Mouse (Mus musculus): ENCODE measurements around the gene Car14.
"Not testable (repeated sequence)": the region's sequence is repeated elsewhere in the genome, so short reads cannot be mapped to it uniquely, and the experiment has no call there.

The Car14 gene

DNA sequence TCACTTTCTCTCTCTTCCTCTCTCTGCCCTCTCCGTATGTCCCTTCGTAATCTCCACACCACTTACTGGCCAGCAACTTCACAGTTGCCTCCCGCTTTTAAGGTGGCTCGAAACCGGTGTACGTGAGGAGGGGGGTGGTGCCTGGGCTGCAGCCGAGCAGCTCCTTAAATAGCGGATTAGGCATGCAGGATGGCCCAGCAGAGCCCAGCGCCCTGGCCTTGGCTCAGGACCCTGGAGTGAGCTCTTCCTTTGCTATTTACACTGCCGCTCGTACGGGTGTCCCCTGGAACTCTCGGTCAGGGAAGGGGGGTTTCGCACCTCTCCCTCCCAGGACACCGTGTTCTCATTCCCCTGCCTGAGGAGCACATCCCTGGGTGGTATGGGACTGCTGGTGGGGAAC is at the start of gene Car14:
Gene Car14, minus strand, starts transcription at position 124 of the 400 bp plus-strand sequence.
- in situ Hi-C loops (cut with MboI, MseI), result no loop called here

DNA sequence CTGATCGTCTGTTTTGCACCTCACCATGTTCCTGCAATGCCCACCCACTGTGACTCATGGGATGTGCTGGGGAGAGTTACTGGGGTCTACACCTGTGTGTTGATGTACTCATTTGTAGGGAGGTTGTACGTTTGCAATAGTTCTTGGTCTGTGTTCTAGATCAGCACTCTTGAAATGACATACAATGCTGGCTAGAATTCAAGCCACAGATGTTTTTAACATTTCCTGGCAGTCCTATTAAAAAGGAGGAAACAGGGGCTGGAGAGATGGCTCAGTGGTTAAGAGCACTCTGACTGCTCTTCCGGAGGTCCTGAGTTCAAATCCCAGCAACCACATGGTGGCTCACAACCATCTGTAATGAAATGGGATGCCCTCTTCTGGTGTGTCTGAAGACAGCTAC is 49.0 kb upstream of the Car14 start:
- in situ Hi-C loops (cut with MboI, MseI), result no loop called here

DNA sequence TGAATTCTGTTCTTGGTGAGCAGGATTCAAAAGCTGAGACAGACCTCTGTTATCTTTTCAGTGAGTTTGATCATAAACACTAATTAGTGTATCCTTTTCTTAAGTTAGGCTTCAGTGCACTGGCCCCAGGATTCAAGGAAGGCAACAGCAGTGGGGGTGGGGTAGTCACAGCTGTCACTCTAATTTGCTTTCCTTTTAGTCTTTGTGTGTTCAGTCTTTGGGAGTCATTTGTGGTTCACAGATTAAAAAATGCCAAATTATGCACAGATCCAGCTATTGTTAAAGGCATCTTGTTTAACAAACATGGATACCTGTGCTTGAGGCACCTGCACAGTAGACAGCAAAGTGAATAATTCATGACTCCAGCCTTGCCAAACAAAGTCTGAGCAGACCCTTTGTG is 48.5 kb upstream of the Car14 start:
- in situ Hi-C loops (cut with MboI, MseI), result no loop called here

DNA sequence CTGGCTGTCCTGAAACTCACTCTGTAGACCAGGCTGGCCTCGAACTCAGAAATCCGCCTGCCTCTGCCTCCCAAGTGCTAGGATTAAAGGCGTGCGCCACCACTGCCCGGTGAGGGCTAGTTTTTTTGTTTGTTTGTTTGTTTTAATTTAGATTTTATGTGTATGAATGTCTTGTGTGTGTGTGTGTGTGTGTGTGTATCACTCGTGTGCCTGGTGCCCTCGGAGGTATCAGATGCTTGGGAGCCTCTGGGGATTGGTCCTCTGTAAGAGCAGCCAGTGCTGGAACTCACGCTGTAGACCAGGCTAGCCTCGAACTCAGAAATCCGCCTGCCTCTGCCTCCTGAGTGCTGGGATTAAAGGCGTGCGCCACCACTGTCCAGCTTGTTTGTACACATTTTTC is 47.1 kb upstream of the Car14 start:
- in situ Hi-C loops (cut with MboI, MseI), result not testable (repeated sequence)

DNA sequence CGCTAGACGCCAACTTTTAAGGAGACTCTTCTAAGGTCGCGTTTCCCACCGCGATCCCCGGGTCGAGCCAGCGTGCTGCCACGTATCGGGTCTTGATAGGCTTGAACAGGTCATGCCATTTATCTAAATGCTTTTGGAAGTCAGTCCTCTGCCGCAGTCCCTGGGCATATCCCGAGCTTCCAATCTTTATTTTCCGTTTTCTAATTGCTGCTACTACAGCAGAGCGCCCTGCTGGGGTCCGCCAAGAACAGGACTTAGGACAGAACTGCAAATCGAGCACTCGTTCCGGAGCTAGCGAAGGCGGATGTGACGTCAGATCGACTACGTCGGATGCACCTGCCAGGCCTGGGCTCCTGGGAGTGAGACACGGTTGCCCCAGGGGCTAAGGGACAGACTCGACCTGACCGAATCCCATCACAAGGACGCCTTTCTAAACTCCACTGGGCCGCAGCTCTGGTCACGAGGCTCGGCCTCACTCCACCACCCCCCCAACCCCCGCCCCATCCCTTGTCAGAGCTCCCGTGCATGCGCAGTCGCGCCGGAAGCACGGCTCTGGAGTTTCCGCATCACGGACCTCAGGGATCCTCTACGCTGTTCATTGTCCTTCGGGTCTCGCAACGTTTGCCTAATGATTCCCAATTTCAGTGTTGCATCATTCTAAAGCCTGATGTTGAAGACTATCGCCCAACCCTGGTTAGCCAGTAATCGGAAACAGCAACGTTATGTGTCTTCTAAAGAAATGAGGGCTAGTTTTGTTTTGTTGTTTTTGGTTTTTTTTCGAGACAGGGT is 46.5 kb upstream of the Car14 start:
- in situ Hi-C loops (cut with MboI, MseI), result no loop called here

DNA sequence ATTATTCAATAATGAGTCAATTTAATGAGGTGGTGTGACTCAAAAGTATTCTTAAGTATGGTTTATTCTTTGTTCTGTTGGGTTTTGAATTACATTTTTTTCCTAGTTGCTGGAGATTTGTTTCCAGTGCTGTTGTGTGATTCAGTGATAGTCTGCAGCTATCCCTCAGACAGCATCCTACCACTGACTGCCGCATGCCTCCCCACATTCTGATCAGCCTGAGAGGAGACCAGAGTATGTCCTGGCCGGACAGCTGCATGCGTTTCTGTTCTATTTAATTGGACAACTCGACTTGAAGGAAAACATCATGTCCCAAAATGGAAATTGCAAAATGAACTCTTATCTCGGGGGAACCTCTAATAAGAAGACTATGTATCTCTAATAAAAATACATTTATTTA is 43.8 kb upstream of the Car14 start:
- in situ Hi-C loops (cut with MboI, MseI), result loop anchor here in 1 of 2 experiments (10.0 kb wide), 1 partner anchor 174 kb away; no protein-coding TSS in a partner anchor

DNA sequence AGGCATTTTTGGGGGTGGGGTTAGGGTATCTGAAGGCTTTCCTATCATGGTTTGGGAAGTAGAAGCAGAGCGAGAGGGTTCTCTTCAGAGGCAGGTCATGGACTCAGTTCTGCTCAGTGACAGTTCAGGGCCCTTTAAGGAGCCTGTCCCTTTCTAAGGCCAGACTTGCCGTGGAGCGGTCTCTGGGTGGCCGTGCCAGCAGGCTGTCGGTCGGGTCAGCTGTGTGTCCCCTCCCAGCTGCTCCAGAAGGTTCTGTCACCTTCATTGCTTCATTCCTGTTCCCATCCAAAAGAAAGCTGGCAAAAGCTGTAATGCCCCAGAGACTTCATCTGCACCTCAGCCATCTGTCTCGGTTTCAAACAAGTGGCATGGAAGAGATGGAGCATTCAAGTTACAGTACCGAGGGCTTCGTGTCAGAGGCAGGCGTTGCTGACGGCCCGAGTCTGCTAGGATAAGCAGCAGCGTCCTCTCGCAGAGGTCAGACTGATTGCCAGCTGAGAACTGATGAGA is 41.3 kb upstream of the Car14 start:
- in situ Hi-C loops (cut with MboI, MseI), result loop anchor here in 1 of 2 experiments (10.0 kb wide), 1 partner anchor 171 kb away; no protein-coding TSS in a partner anchor

DNA sequence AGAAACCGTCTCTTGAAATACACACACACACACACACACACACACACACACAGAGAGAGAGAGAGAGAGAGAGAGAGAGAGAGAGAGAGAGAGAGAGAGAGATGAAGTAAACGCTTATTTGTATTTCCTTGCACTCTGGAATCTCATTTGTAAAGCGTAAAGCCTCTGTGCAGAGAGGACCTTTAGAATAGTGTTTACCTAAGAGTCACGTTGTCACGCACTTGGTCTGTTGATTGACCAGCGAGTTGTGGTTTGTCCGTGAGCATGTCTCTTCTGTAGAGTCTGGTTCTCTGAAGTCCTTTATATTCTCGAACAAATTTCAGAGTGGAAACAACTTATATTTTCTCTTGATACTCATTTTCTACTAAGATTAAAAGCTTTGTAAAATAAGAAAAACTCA is 40.3 kb upstream of the Car14 start:
- in situ Hi-C loops (cut with MboI, MseI), result loop anchor here in 1 of 2 experiments (10.0 kb wide), 1 partner anchor 170 kb away; no protein-coding TSS in a partner anchor

DNA sequence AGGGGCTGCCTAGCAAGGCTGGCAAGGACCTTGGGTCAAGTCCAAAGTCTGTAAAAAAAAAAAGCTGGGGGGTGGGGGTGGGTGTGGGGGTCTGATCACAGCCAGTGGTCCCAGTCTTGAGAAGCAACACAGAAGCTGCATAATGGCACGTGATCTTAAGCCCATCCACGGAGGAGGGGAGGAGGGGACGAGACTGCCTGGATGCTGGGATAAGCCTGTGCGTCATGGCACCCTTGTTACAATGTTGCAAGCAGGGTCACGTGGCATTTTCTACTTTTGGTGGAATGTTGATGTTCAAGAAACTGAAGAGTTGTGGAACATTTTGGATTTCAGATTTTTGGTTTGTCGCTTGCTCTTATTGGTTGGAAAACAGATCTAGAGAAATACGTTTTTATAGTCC is 38.7 kb upstream of the Car14 start:
- in situ Hi-C loops (cut with MboI, MseI), result loop anchor here in 1 of 2 experiments (10.0 kb wide), 1 partner anchor 168 kb away; no protein-coding TSS in a partner anchor

DNA sequence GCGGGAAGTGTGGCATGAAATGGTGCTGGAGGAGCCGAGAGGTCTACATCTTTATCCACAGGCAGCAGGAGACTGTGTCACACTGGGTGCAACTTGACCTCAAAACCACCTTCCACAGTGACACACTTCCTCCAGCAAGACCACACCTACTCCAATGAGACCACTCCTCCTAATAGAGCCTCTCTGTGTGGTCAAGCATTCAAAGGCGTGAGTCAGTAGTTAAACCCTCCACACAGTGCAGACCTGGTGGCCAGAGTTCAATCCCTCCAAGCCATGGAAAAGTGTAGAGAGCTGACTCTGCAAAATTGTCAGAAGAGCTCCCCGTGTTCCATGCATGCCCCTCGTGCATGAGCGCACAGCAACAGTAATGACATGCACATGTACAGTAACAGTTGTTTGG is 38.3 kb upstream of the Car14 start:
- in situ Hi-C loops (cut with MboI, MseI), result loop anchor here in 1 of 2 experiments (10.0 kb wide), 1 partner anchor 168 kb away; no protein-coding TSS in a partner anchor

DNA sequence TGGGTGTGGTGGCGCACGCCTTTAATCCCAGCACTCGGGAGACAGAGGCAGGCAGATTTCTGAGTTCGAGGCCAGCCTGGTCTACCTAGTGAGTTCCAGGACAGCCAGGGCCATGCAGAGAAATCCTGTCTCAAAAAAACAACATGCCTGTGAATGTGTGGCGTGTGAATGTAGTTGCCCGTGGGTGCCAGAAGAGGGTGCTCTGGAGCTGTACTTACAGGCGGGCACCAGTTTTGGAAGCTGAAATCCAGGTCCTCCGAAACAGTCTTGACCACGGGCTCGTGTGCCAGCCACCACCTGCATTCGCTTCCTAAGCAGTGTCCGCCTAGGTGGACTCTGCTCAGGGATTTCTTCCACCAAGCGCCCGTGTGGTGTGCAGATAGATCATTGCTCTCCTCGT is 34.3 kb upstream of the Car14 start:
- in situ Hi-C loops (cut with MboI, MseI), result no loop called here

DNA sequence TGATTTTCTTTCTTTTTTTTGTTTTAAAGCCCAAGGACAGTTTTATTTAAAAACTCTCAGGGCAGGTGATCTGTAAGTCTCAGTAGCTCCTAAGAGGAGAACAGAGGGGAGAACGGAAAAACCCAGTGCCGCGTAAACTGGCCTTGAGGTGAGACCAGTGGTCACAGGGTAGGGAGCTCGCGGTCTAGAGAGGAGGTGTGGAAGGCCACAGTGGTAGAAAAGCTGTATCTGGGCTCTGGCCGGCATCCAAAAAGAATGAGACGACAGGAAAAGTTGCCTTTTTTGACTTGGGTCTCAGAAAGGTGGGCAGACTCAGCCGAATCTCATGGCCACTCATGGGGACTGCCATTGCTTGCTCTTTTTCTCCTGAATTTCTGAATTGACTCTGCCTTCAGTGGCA is 33.7 kb upstream of the Car14 start:
- in situ Hi-C loops (cut with MboI, MseI), result no loop called here

DNA sequence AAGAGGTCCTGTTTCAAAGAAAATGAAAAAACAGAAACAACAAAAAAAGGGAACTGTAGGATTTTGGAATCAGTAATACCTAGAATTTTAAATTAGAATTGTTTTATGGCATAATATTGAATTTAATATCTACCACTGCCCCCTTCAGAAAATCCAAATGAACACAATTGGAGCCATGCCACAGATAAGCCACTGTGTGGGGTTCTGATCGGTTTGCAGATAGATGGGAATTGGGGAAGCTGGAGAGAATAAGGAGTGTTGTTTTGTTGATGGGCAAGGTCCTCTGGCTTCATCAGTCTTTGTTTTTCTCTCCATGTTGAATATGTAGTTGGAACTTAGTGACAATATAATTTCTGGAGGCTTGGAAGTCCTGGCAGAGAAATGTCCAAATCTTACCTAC is 30.0 kb upstream of the Car14 start:
- in situ Hi-C loops (cut with MboI, MseI), result no loop called here

DNA sequence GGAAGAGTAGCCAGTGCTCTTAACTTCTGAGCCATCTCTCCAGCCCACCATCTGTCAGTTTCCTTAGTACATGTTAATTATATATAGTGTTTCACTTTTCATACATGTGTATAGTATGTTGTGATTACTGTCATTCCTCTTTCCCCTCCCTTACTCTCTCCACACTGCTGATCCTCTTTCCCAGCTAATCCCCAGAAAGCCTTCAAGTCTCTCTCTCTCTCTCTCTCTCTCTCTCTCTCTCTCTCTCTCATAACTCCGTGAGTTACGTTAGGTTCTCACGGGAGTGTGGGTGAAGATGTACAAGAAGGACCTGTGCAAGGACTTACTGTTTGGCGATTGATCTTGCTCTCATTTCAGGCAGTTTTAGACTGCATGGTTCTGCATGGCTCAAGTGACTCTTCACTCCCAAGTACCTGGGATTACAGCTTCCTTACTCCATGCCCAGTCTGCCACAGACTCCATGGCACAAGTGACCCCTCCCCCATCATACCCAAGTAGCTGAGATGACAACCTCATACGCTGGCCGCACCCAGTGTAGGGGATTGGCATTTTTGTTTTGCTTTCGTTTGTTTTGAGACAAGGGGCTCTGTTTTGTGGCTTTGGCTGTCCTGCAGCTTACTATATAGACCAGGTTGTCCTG is 28.7 kb upstream of the Car14 start:
- in situ Hi-C loops (cut with MboI, MseI), result no loop called here

DNA sequence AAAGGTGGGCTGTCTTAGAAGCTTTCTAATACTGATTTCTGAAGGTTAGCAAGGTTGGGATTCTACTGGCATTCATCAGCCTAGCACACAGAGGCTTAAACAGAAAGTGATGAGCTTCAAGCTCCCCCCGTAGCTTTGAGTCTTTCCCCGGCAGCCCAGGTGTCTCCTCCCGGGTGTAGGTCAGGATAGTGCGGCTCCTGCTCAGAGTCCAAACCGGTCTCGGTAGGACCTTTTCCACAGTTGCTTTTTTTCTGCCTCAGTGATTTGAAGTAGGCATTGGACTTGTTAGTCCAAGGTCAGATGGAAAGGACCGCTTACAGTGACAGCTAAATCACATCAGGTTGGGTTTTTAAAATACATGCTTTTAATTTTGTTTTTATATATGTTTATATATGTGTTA is 28.1 kb upstream of the Car14 start:
- in situ Hi-C loops (cut with MboI, MseI), result no loop called here

DNA sequence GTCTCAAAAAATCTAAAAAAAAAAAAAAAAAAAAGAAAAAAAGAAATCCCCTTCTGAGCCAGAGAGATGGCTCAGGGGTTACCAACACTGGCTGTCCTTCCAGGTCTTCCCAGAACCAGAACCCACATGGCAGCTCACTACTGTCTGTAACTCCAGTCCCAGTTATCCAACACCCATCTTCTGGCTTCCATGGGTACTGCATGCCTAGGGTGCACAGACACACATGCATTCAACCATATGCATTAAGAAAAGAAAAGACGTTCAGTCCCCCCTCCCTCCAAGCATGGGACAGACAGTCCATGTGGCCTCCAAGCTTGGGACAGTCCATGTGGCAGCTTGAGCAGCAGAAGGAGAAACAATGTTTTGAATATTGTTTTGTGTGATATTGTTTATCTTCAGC is 27.7 kb upstream of the Car14 start:
- in situ Hi-C loops (cut with MboI, MseI), result no loop called here

DNA sequence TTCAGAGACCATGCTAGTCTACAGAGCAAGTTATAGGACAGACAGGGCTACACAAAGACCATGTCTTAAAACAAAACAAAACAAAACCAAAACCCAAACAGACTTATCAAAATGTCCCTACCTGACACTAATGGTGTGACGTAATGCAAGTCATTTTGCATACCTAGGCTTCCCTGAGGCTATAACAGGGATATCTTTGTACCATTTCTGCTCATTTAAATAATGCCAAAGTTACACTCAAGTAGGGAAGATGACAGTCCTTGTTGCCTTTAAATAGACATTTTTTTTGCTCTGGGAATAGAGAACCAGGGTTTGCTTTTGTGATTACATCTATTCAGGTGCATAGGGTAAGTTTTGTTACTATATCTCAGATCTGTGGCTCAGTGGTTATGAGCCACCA is 27.0 kb upstream of the Car14 start:
- in situ Hi-C loops (cut with MboI, MseI), result no loop called here

DNA sequence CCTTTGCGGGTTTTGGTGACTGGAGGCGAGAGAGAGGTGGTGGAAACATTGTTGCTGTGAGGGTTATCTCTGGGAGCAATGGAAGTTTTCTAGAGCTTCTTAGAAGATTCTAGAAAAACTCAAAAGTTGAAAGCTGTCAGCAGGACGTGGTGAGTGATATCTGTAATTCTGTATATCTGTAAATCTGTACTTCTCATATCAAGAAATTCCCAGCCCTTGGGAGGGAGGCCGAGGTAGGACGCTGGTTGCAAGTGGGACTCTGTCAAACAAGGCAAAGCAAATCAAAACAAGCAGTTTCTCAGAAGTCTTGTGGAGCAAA is 25.9 kb upstream of the Car14 start:
- in situ Hi-C loops (cut with MboI, MseI), result no loop called here

DNA sequence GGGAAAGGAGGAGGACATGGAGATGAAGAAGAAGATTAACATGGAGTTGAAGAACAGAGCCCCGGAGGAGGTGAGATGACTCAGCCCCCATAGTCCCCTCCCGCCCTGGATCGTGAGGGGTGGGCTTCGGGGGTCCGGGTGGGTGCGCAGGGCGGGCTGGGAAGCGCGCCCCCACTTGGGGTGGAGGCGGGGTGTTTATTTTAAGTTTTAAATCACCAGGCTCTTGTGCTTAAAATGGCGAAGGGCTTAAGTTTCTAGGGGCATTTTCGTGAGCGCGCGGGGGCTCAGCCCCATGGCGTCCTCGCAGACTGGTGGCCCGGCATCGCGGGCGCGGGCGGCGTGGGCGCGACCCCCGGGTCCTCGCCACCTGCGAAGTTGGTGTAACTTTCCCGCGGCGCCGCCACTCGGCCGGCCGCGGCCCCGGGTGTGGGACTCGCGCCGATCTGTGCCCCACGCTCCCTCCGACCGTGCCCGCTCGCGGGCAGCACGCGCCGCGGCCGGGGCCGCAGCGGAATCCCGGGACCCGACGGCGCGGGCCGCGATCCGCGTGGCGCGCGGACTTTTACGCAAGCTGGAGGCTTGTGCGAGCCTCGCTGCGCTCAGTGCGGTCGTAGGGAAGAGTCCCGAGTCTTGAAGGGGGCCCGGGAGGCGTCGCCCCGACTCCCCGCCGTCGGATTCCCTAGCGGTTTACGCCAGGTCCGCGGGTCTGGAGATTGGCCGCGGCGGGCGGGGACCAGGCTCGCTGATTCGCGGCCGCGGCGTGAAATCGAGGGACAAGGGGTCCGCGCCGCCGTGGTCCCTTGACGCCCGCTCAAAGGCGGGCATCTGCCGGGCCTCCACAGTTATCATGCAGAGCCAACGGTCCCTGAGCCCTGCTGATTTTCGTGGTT is 25.3 kb upstream of the Car14 start:
- in situ Hi-C loops (cut with MboI, MseI), result loop anchor here in 1 of 2 experiments (10.0 kb wide), 1 partner anchor 575 kb away; the partner anchor contains the start of gene Setdb1

DNA sequence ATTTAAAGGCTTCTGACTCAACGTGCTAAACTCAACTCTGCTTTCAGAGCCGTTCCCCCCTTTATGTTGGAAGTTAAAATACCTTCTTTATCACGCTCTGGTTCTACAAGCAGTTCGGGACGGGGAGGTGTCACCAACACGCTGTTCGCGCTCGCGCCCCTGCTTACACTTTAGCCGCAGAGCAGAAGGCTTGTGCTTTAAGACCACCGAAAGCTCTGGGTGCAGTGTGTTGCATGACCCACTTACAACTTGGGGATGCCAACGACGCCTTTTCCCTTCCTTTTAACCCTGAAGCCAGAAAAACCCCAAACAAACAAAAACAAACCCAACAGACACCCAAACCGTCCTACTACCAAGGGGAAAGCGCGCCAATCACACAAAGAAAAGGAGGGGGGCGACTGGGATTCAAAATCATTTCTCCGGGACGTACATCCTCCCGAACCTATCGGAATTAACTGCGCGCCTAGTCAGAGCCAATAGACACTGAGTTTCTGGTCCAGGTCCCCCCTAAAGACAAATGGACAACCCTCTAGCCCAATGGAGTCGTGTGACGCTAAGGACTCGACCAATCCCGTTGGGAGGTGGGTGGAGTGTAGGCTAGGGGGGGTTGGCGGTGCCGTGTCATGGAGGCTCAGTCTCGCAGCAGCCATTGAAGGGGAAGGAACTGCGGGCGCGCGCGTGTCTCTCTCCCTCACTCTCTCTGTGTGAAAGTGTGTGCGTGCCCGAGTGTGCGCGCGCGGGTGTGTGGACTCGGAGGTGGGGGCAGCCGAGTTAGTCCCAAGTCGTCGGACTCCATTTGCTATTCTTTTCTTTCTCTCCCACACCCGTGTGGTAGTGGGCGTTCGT is 24.4 kb upstream of the Car14 start, which contains the start of gene Anp32e:
Gene Anp32e, plus strand, starts transcription at position 589 of the 846 bp plus-strand sequence.
- in situ Hi-C loops (cut with MboI, MseI), result loop anchor here in 1 of 2 experiments (10.0 kb wide), 1 partner anchor 574 kb away; the partner anchor contains the start of gene Setdb1

Data from T-helper 17 cell (primary cell).